Mouse (Mus musculus) liver, adult 2 months (tissue): ENCODE results near the gene Cct8.

ENCODE experiments used
- CTCF ChIP-seq: fragments of 200-500 bp; IDR thresholded peaks from 2 replicates; pipeline ENCODE4 v1.5.1; 2011; ENCODE audit warnings: low read depth, low read length, control low read depth
- POLR2A ChIP-seq: fragments of 200-500 bp; IDR thresholded peaks from 2 replicates; pipeline ENCODE4 v1.6.1; 2011; ENCODE audit warnings: low read length, control low read depth; ENCODE audit not compliant: insufficient read depth; ENCODE audit errors: extremely low read depth

DNA sequence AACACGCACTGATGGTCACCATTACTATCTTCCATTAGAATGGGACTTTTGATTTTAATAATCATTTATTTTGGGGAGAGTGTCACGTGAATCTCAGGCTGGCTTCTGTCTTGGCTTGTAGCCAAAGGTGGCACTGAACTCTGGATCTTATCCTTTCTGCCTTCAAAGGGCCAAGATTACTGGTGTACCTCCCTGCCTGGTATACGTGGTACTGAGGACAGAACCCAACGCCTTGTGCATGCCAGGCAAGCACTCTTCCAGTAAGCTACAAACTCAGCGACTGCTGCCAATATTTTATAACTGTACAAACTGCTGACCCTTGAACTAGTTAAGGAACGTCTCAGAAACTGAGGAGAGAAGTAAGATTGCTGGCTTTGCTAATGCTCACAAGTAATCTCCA, 60.7 kb downstream of the Cct8 start:
- TF ChIP-seq CTCF (no peak), POLR2A (no peak)
